Mouse (Mus musculus) adrenal gland, adult (tissue): Measurements from ENCODE around the gene Ntng2.

ENCODE experiments used
- DNase-seq, 2 experiments: peaks; one replicate each; pipeline ENCODE4 v3.0.0; 2022 to 2023; ENCODE audit warnings: low spot score in 1 of 2; ENCODE audit not compliant: inconsistent age in 2 of 2

Ntng2 gene

DNA sequence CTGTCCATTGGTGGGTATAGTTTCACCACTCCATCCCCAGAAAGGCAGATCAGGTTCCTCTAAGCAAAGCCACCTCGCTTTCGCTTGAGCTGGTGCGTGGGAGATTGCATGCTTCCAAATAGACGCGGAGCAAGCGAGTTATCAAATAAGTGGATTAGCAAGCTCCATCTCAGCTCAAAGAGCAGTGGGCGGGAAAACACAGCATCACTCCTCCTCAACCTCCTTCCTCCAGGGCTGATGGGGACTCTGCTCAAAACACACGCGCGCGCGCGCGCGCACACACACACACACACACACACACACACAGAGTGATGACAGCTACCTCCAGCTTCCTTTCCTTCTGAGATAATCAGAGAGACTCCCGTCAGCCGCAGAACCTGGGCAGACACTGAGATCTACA, 13.5 kb downstream of the Ntng2 start:
- no peak for DNase-seq

DNA sequence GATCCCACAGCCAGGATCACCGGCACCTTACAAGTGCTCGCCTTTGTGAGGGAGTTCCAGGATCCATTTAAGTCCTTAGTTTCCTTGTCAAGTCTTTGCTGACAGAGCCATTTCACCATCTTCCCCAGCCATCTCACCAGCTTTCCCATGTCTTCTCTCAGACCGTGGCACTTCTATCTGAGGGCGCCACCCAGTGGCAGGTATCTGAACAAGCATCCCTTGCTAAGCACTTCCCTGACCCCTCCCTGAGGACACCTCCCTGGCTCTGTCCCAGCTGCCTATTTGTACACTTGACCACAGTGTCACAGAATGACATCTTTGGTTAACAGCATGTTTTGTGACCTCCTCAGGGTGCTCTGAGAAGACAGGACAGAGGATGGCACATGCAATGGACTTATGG, 15.2 kb downstream of the Ntng2 start:
- DNase-seq, result peak; percentile 84 to 94

DNA sequence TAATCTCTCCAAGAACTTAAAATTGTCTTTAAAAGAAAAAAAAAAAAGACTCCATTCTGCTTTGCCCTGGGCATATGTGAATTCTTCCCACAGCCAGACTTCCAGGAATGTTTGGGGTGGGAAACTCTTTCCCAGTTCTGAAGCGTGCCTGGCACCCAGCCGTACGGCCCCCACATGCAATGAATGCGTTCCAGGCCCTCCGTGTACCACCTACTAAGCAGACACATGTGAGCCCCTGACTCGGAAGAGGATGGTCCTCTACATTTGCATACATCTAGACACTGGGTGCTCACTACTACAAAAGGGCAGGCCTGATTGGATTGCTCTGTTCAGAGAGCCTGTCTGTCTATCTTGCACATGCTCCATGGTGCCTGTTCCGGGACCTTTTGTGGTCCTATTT, 17.0 kb downstream of the Ntng2 start:
- DNase-seq, result no peak

DNA sequence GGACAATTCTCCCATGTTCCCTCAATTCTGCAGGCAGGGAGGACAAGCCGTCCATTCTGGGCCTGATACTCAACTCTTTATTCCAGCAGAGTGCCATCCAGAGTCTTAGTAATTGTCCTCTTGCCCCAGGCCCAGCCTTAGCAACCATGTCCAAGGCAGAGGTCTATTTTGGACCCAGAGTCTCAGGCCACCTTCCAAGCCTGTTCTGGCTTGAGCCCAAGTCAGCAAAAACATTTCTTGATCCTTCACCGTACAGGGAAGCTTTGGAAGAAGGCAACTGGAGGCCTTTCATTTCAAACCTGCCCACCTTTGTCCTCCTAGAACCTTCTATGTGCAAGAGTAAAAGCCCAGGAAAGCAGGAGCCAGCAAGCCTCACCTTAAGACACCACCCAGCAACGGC, 17.8 kb downstream of the Ntng2 start:
- no peak for DNase-seq

DNA sequence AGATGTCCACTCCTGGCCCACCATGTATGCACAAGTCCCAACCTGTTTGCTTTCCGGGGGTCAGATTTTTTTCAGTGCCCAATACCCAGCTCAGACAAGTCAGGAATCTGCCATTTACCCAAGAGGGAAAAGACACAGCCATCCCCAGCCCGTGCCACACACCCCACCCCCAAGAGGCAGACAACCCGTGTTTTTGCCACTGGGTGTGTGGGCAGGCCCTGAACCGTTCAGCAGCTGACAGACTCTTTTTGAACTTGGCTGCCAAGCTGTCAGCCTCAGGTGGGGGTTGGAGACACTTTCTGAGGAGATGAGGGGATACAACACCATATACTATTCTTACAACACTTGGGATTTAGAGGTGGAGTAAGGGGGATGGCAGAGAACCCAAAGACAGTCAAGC, 18.8 kb downstream of the Ntng2 start:
- no peak for DNase-seq

DNA sequence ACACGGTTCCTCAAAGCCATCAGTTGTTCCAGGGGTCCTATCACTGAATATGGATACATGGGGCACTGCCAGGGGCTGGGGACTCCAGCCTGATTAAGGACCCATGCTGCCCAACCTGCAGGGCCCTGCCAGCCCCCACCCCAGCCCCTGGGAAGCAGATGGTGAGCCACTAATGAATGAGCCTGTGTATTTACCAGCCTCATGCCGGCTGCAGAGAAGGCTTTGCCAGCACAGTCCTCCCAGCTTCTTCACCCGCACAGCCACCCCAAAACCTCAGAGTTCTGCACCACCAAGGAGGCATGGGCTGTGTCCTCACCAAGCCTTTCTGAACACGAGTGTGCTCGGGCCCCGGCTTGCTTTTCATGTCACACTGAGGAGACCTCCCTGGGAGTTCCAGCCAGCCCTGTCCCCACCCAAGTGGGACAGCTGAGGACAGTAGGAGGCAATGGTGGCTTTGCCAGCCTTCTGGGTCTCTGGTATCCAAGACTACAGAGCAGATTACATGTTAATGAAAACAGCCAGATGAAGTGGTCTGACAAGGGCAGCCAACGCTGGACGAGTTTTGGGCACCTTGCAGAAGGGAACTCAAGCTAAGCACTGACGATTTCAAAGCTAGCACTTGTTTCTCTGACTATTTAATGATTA, 22.5 kb downstream of the Ntng2 start:
- no peak for DNase-seq

DNA sequence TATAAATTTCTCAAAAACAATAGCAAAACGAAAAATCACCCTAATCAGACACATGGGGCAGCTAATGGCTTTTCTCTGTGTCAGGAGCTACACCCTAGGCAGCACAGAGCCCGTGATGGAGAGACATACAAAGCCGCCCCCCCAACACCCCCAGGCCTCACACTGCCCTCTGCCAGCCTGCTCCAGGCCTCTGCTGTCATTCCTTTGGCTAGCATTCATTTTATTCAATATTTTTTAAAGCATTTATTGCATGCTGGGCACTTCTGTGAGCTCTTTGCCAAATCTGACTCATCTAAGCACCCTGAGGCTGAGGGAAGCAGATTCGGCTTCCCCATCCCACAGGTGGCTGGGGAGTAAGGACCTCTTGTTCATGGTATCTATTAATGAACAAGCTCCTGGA, 26.1 kb downstream of the Ntng2 start:
- DNase-seq, result no peak

DNA sequence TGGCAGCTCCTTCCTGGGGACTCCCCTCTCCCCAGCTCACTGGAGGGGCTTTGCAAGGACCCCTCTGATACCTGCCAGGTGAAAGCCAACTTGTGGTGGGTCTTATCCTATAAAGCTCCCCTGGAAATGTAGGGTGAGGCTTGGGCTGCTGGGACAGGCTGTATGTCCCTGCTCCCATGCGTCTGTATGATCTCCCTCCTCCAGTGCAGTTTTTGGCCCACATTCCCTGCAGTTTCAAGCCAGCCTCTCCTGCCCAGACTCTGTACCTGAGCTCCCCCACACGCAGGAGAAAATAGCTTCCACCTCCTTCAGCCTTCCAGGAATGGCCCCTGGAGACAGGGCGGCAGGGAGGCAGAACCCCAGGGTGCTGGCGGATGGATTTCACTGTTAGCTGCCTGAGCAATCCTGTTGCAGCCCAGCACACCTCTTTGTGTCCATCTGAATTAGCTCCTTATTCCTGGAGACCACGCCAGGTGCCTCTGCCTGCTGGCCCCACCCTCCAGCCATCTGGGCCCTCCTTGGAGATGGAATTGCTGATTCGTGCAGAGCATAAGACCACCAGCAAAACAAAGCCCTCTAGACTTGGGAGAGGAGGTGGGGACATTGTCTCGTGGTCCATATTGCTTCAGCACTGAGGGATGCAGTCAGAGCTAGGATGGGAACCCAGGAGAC, 29.1 kb downstream of the Ntng2 start:
- no peak for DNase-seq

DNA sequence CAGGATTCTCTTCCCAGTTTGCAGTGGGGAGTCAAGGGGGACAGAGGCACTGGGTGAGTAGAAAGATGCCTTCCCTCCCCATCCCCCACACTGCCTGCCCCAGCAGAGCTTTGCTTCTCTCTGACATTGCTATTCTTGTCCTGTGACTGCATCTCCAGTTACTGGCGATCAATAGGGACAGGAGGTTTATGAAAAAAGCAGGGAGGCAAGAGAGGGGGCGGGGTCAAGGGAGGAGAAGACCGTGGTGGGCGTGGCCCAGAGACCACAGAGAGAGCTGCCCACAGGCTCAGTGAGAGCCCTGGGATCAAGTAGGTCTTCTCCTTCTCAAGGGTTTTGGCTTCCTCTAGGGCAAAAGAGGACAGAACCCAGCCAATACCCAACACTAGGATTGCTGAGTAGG, 30.5 kb downstream of the Ntng2 start:
- DNase-seq, result peak in 1 of 2 experiments; percentile 65

DNA sequence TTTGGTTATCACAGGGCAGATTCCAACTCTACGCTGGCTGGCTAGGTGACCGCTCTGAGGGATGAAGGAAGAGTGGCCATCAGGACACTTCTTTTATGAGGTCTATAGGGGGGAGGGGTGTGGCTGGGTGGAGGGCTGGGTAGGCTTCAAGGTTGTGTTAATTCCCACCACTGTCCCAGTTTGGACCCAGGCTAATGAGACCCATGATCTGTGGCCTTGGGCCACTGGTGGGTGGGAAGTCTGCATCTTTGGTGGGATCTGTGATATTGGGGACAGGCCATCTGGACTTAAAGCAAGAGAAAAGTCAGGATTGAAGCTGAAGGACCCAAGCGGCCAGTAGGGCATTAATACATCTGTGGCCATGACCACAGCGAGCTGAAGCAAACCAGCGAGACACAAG, 34.0 kb downstream of the Ntng2 start:
- no peak for DNase-seq

DNA sequence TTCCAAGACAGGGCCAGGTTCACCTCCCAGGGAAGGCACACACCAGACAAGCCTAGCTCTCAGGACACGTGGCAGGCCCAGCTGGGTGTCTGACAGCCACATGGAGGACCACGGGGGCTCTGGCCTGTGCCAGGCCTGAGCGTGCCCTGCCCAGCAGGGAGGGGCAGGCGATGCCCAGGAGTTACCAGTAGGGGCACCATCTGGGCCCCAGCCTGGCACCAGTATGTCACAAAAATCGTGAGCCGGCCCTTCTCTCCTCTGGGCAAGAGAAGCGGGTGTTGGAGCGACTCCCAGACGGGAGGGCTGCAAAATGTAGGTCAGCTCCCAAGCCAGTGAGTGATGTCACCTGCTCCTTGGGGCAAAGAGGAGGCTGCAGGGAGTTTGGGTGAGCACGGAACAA, 34.9 kb downstream of the Ntng2 start:
- peak; percentile 87 to 93 for DNase-seq

DNA sequence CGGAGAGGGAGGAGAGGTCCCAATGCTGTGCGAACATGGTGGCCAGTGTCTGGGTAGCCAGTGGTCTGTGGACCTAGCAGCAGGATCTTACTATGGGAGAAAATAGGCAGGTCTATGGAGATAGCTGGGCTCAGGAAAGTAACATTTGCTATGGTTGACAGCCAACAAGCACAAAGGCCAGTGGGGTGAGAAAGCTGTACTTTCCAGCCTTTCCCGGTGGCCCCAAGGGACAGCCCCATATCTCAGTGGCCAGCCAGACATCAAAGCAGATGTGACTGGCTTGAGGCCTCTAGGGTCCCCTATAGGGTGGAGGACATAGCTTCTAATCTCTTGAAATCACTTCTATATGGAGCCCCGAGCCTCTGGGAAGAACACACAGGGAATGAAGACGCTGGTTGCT, 35.8 kb downstream of the Ntng2 start:
- no peak for DNase-seq

DNA sequence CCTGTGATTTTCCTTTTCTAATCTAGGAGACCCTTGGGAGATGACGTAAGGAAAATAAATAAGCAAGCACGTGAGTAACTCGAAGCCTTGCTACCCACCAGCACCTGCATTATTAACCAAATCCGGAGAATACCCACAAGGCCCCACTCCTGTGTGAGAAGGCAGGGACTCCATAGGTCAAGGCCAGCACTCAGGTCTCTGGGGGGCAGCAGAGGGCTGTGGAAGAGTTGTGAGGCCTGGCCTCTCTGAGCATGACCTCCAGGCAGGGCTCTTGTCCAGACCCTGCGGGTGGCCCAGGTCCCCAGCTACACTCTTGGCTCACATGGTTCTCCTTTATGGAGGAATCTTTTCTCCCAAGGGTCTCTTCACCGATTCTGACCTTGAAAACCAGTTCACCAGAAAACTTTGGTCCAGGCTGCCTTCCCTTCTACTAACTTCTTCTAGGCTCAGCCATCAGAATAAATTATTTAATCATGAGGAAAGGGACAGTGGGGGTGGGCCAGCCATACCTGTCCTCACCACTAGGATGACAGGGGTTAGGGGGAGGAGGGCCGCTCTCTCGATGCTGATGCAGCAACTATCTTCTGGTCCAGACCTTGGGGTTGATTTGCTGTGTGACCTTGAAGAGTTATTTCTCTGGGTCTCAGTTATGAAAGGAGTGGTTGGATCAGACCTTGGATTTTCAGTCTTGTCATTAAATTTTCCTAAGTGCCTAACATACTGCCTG, 36.4 kb downstream of the Ntng2 start:
- DNase-seq, result peak; percentile 50 to 75

DNA sequence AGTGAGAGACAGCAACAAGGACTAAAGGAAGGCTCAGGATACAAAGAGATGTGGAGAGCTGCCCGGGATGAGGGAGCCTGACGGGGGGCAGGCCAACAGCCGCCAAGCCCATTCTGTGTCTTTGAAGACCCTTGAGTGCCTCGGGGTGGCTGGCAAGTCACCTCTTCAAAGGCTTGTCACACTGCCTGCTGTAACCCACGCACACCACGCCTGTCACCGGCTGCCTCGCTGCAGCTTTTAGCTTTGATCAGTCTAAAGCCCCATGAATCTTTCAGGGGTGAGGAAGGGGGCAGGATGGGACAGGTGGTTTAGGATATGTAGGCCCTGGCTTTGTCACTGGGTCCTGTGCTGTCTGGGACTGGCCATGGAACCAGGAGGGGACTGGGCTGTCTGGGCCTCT, 46.6 kb downstream of the Ntng2 start:
- no peak for DNase-seq

DNA sequence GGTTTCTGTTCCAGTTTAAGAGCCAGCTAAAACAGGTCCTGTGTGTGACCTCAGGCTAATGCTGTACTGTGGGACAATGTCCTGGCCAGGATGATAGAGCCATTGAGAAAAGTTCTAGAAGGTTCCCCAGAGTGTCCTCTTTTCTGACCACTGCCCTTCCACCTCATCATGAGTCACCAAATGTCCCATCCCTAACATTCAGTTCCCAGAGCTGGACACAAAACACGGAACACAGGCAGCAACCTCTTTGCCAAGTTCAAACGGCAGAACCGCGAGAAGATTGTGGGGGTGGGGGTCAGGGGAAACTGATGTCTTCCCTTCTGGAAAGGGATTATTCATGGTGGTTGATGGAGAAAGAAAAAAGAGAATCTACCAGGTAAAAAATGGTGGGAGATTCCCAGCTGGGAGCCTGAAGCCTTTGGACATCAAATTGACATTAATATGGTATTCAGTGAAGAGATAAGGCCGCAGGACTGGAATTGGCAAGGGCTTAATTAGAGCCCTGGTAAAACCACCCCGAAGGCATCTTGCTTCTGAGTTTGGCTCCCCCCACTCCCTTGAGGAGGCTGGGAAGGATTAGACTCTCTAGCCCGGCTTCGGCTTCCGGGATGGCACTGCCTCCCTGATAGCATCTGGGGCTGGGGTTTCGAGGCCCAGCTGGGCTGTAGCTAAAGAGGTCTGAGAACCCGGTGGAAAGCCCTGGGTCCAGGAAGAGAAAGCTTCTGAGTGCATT, 51.4 kb downstream of the Ntng2 start:
- DNase-seq, result peak; percentile 63 to 78

DNA sequence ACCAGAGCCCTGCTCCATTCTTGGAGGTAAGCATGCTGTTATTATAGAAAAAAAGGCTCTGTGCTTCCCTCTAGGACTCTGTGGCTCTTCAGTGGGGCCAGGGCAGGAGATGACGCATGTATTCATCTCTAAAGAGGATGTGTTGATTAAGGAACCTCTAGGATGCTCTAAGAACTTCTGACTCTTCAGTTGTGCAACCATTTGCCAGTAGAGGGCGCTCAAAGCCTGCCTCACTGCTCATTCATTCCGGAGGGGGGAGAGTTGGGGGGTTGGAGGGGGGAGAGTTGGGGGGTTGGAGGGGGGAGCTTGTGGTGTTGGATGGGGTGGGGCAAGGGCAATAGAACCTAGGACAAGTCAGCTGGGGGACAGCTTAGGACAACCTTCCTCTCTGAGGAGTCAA, 52.9 kb downstream of the Ntng2 start:
- peak in 1 of 2 experiments; percentile 77 for DNase-seq

DNA sequence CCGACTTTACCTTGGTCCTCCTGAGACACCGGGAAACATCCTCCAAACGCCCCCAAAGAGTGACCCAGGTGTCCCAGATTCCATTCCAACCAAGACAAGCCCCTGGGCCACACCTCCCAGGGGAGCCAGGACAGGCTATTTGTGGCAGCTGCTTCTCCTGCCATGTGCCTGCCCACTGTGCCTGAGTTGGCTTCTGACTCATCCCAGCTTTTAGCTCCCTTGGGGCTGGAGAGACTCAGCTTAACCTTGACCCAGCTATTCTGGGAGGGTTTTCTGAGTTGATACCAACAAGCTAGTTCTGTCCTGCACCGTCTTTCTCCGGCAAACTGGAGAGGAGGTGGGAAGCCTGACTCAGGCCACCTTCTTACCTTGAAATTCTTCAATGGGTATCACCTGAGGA, 54.4 kb downstream of the Ntng2 start:
- peak; percentile 83 to 91 for DNase-seq

DNA sequence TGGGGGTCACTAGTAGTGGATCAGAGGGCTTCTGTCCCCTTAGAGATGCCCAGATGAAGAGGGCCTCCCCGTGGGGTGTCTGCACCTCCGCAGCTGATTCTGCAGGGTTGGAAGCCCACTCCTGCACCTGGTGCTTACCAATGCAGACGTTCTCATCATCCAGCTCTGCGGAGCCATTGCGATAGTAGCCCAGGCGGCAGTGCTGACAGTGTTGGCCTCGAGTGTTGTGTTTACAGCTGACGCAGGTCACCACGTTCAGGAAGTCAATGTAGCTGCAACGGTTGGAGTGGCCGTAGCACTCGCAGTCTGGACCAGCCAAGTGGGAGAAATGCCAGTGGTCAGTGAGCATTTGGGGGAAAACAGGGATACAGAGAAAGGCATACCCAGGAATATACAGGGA, 56.0 kb downstream of the Ntng2 start:
- DNase-seq, result no peak

DNA sequence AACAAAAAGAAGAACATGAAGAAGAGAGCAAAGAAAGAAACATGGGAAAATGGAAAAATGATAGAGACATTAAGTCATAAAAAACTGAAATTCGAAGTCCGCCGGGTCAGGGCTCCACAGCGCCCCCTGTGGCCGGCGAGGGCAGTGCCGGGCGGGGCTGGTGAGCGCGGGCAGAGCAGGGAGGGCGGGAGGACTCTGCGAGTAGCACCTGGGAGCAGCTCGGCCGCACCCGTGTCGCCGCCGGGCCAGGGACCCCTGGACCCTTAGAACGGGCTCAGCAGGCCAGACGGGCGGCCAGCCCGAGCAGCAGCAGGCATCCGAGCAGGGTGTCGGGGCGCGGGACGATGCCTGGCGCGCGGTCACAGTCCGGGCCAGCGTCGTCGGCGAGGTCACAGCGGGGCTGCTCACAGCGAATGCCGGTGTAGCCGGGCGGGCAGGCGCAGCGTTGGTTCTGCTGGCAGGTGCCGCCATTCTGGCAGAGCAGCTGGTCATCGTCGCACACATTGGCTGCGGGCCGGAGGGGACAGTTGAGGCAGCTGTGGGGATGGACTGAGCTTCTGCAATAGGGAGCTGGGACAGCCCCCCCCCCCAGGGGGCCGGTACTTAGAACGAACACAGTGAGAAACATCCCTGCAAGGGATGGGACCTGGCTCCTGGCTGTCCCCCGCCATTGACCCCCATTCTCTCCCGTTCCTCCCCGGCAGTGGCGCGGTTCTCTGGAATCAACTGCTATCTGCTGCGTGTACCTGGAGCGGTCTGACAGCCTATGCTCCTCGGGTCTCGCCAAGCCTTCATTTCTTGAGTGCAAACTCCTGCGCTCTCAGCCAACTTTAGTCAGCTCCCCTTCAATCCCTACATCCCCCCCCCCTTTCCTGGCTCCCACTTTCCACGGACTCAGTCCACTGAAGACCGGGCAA, 58.0 kb downstream of the Ntng2 start:
- DNase-seq, result peak; percentile 80 to 95

DNA sequence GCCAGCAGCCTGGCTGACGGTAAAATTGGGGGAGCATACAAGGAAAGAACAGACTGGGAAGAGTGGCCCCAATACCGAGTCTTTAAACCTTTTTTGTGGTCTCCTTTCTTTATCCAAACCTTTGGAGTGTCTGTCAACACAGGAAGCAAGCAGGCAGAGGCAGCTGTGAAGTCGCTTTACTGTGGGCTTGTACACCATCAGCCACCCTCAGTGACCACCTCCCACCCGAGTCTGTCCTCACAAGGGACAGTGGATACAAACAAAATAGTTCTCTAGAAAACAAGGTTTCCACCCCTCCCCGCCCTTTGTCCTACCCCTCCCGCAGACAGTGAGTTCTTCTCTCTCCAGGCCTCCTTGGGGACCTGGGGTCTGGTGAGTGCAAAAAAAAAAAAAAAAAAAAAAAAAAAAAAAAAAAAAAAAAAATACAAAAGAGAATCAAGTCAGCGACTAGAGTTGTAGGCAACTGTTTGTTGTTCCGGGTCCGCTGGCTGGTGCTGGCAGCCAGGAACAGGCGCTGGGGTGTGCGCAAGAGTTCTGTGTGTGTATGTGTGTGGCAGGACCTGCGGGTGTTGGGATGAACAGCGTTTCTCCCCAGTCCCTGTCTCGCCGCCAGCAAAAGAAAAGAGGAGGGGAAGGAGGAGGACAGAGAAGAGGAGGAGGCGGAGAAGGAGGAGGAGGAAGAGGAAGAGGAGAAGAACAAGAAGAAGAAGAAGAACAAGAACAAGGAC, 58.8 kb downstream of the Ntng2 start:
- DNase-seq, result no peak
